Mouse (Mus musculus): ENCODE measurements around the gene Fam213b. TPM values are rescaled to one million over a fixed set of nuclear protein-coding genes. Genes with fewer than 3 reads are reported as not detected.

The Fam213b gene
- polyA plus RNA-seq, 1 experiment from 2014 or later = 66.9 TPM

GRCm38 (mm10) chr4:154934800-154935199 is 35.9 kb upstream of the Fam213b start:
- Histone ChIP-seq H3K4me3 (ENCODE audit: low read depth, low read length) (no peak overlapping the region), H3K9me3 (ENCODE audit: control insufficient read depth) (no peaks in the 10 kb centered on the region), H3K27ac (ENCODE audit: low read depth, low read length) (no peak overlapping the region), H3K4me1 (replicated peaks; ENCODE audit: control insufficient read depth, insufficient read depth, low read length) (no peaks in the 10 kb centered on the region), H3K9ac (ENCODE audit: low read depth, low read length) (no peak overlapping the region), H3K36me3 (ENCODE audit: control insufficient read depth, insufficient read depth) (no peaks in the 10 kb centered on the region), H3K4me2 (replicated peaks; ENCODE audit: low read depth) (no peak overlapping the region), H3K27me3 (replicated peaks; ENCODE audit: control insufficient read depth, insufficient read depth, low read length) (no peaks in the 10 kb centered on the region)
- TF ChIP-seq CTCF (IDR thresholded peaks at IDR 0.05; ENCODE audit: low read depth) = no peak
- 87% methylated on average over 2 of the region's 2 CpGs for WGBS
- no peak for ATAC-seq

DNA sequence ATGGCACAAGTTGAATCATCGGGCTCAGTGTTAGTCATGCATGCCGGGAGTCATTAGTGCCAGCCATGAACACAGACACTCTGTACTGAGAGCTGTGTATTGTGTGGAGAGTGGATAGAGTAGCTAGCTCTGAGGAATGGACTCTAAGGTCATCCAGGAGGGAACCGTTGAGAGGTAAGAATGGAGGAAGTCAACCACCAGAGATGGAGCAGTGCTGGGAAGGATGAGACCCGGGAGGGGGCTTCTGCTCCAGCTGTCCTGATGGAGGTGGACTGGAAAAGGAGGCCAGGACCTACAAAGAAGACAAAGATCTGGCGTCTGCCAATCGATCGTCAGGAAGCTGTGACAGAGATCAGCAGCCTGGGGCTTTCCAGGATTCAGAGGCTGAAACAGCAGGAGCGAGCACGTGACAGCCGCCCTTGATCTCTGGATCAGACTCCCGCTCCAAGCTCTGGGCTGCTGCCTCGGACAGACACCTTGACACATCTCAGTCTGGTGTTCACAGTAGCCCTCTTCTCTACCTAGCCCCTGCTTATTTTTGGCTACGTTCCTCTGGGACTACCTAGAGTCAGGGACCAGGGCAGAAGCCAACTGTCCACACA is 34.5 kb upstream of the Fam213b start:
- H3K36me3 ChIP-seq (ENCODE audit: control insufficient read depth, insufficient read depth) = no peaks in the 10 kb centered on the region
- H3K9me3 ChIP-seq (ENCODE audit: control insufficient read depth) = no peaks in the 10 kb centered on the region
- no peaks in the 10 kb centered on the region for H3K4me1 ChIP-seq (replicated peaks; ENCODE audit: control insufficient read depth, insufficient read depth, low read length)
- no peak overlapping the region for H3K4me3 ChIP-seq (ENCODE audit: low read depth, low read length)
- H3K4me2 ChIP-seq (replicated peaks; ENCODE audit: low read depth) = peak overlapping the region; percentile 9; the same call in 1 of the 2 replicates
- no peak overlapping the region for H3K9ac ChIP-seq (ENCODE audit: low read depth, low read length)
- H3K27me3 ChIP-seq (replicated peaks; ENCODE audit: control insufficient read depth, insufficient read depth, low read length) = no peaks in the 10 kb centered on the region
- H3K27ac ChIP-seq (ENCODE audit: low read depth, low read length) = no peak overlapping the region
- WGBS = 52% methylated on average over 13 of the region's 13 CpGs
- no peak for TF ChIP-seq CTCF (IDR thresholded peaks at IDR 0.05; ENCODE audit: low read depth)
- ATAC-seq = peak; percentile 36; the same call in 1 of the 2 replicates

- Histone ChIP-seq H3K27me3 (replicated peaks; ENCODE audit: control insufficient read depth, insufficient read depth, low read length) (no peaks in the 10 kb centered on the region), H3K36me3 (ENCODE audit: control insufficient read depth, insufficient read depth) (peaks cover 5% of the 10 kb centered on the region; the same call in 1 of the 2 replicates), H3K9me3 (ENCODE audit: control insufficient read depth) (no peaks in the 10 kb centered on the region), H3K4me1 (replicated peaks; ENCODE audit: control insufficient read depth, insufficient read depth, low read length) (0 out of 2 replicates have a peak, but pooled peaks cover 8% of the 10 kb centered on the region), H3K27ac (ENCODE audit: low read depth, low read length) (no peak overlapping the region), H3K4me2 (replicated peaks; ENCODE audit: low read depth) (no peak overlapping the region), H3K4me3 (ENCODE audit: low read depth, low read length) (no peak overlapping the region), H3K9ac (ENCODE audit: low read depth, low read length) (no peak overlapping the region)
- 73% methylated on average over 12 of the region's 12 CpGs for WGBS
- no peak for ATAC-seq
- TF ChIP-seq CTCF (IDR thresholded peaks at IDR 0.05; ENCODE audit: low read depth) = no peak
These were observed 30.2 kb upstream of the Fam213b start for GRCm38 (mm10) chr4:154929088-154929660.

DNA sequence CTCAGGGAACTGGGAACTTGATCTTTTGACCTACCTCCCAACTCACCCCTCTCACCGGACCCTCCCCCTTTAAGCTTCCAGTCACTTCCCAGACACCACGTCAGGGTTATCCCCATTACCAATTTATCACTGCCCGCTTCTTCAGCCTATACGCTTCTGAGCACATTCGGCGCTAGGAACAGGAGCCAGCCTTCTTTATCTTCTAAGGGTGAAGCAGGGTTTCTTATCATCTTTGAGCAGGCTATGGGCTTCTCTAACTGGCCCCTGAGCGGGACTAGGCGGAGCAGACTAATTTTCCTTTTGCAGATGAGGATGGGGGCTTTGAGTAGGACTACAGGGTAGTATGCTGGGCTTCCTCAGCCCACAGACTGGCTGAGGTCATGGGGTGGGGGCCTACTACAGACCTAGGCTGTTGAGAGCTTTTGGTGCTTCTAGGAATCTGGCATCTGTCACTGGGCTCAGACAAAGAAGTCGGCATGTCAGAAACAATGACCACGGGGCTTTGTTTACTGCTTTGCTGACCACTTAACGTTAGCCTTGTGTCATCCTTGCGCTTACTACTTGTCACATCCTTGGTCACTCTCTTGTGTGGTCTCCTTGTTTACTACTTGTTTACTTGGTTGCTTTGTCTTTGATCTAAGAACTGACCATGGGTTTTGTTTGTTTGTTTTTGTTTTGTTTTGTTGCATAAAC is 29.6 kb upstream of the Fam213b start, which contains the start of gene Tnfrsf14:
Tnfrsf14 (minus strand) TSS at position 169 of the 693 bp plus-strand sequence.
- peak; percentile 12; the same call in 1 of the 2 replicates for ATAC-seq
- H3K4me1 ChIP-seq (replicated peaks; ENCODE audit: control insufficient read depth, insufficient read depth, low read length) = 0 out of 2 replicates have a peak, but pooled peaks cover 8% of the 10 kb centered on the region
- peak within 1 kb of the TSS; percentile 78 for H3K27ac ChIP-seq (ENCODE audit: low read depth, low read length)
- peaks cover 12% of the 10 kb centered on the region; the same call in 1 of the 2 replicates for H3K36me3 ChIP-seq (ENCODE audit: control insufficient read depth, insufficient read depth)
- H3K9me3 ChIP-seq (ENCODE audit: control insufficient read depth) = no peaks in the 10 kb centered on the region
- TF ChIP-seq CTCF (IDR thresholded peaks at IDR 0.05; ENCODE audit: low read depth) = no peak
- no peaks in the 10 kb centered on the region for H3K27me3 ChIP-seq (replicated peaks; ENCODE audit: control insufficient read depth, insufficient read depth, low read length)
- 26% methylated on average over 12 of the region's 12 CpGs for WGBS
- H3K4me2 ChIP-seq (replicated peaks; ENCODE audit: low read depth) = peak within 1 kb of the TSS; percentile 76
- peak within 1 kb of the TSS; percentile 52 for H3K9ac ChIP-seq (ENCODE audit: low read depth, low read length)
- H3K4me3 ChIP-seq (ENCODE audit: low read depth, low read length) = peak within 1 kb of the TSS; percentile 44

GRCm38 (mm10) chr4:154927899-154928337 is 29.0 kb upstream of the Fam213b start:
- peak overlapping the region; percentile 52 for H3K9ac ChIP-seq (ENCODE audit: low read depth, low read length)
- H3K36me3 ChIP-seq (ENCODE audit: control insufficient read depth, insufficient read depth) = peaks cover 18% of the 10 kb centered on the region; the same call in 1 of the 2 replicates
- H3K27me3 ChIP-seq (replicated peaks; ENCODE audit: control insufficient read depth, insufficient read depth, low read length) = no peaks in the 10 kb centered on the region
- H3K27ac ChIP-seq (ENCODE audit: low read depth, low read length) = peak overlapping the region; percentile 78
- no peak for TF ChIP-seq CTCF (IDR thresholded peaks at IDR 0.05; ENCODE audit: low read depth)
- 0 out of 2 replicates have a peak, but pooled peaks cover 8% of the 10 kb centered on the region for H3K4me1 ChIP-seq (replicated peaks; ENCODE audit: control insufficient read depth, insufficient read depth, low read length)
- 6% methylated on average over 5 of the region's 5 CpGs for WGBS
- H3K4me3 ChIP-seq (ENCODE audit: low read depth, low read length) = peak overlapping the region; percentile 44
- ATAC-seq = peak; percentile 79
- H3K4me2 ChIP-seq (replicated peaks; ENCODE audit: low read depth) = peak overlapping the region; percentile 76
- H3K9me3 ChIP-seq (ENCODE audit: control insufficient read depth) = no peaks in the 10 kb centered on the region

Measured in intestine, postnatal 0 days (tissue).